17 mouse cellular contexts compared by ENCODE assay signal in genomic region chr6:120746416-120746815, GRCm38 (mm10). TPM values are rescaled to one million over a fixed set of nuclear protein-coding genes. Genes with fewer than 3 reads are reported as not detected.
"Had no signal": no experiment of that assay in that cellular context is flagged by ENCODE, and none has a peak within 500 bp of the region (broad histone marks: within the 10 kb centered on the region; RNA-seq: fewer than 3 reads in every experiment).

No protein-coding gene starts in this region.

- H3K27me3 ChIP-seq: lung, embryonic 15.5 days; midbrain, embryonic 13.5 days; midbrain, embryonic 15.5 days; neural tube, embryonic 12.5 days; stomach, embryonic 15.5 days had no signal

- DNase-seq: lung, postnatal 14 days; lung, postnatal 36 days; right cerebral cortex, postnatal 14 days; thymus, adult 2 months; thymus, postnatal 25 days; thymus, postnatal 4 days had no signal

- H3K9me3 ChIP-seq: lung, embryonic 15.5 days; megakaryocyte, embryonic 14.5 days; midbrain, embryonic 13.5 days; midbrain, embryonic 15.5 days; neural tube, embryonic 12.5 days; stomach, embryonic 15.5 days had no signal

- H3K36me3 ChIP-seq: lung, embryonic 15.5 days; midbrain, embryonic 15.5 days; stomach, embryonic 15.5 days had no signal

- H3K4me1 ChIP-seq: lung, embryonic 15.5 days; midbrain, embryonic 13.5 days; midbrain, embryonic 15.5 days; neural tube, embryonic 12.5 days; stomach, embryonic 15.5 days had no signal

- H3K9ac ChIP-seq: lung, embryonic 15.5 days; midbrain, embryonic 13.5 days; midbrain, embryonic 15.5 days; neural tube, embryonic 12.5 days; stomach, embryonic 15.5 days had no signal

- H3K27ac ChIP-seq: lung, embryonic 15.5 days; macrophage; midbrain, embryonic 13.5 days; midbrain, embryonic 15.5 days; neural tube, embryonic 12.5 days; stomach, embryonic 15.5 days; stomach, postnatal 0 days had no signal

- H3K4me3 ChIP-seq: lung, embryonic 15.5 days; megakaryocyte, embryonic 14.5 days; midbrain, embryonic 13.5 days; midbrain, embryonic 15.5 days; neural tube, embryonic 12.5 days; stomach, embryonic 15.5 days had no signal

- ATAC-seq: lung, postnatal 0 days; midbrain, embryonic 13.5 days; midbrain, embryonic 15.5 days had no signal

- H3K4me2 ChIP-seq: lung, embryonic 15.5 days; midbrain, embryonic 11.5 days; midbrain, embryonic 13.5 days; midbrain, embryonic 15.5 days; neural tube, embryonic 12.5 days; stomach, embryonic 15.5 days had no signal

RNA-seq across cellular contexts. Expression of gene Slc25a18, which starts 27.0 kb away (rescaled TPM):
- polyA plus RNA-seq: lung, embryonic 15.5 days; urinary bladder, adult 2 months had no signal
